Mouse (Mus musculus): ENCODE data around the gene Btbd9.

The Btbd9 gene

GRCm38 (mm10) chr17:30225030-30225740, 351.1 kb downstream of the Btbd9 start:
- intact Hi-C loops (cut with DNase I): no loop called here

- intact Hi-C loops (cut with DNase I): no loop called here
Observed at GRCm38 (mm10) chr17:30222837-30223236, 353.5 kb downstream of the Btbd9 start.

GRCm38 (mm10) chr17:30222361-30222760, 353.9 kb downstream of the Btbd9 start:
- intact Hi-C loops (cut with DNase I): no loop called here

- intact Hi-C loops (cut with DNase I): no loop called here
Observed at GRCm38 (mm10) chr17:30221677-30222076, 354.6 kb downstream of the Btbd9 start.

GRCm38 (mm10) chr17:30215741-30216140, 360.5 kb downstream of the Btbd9 start:
- intact Hi-C loops (cut with DNase I): no loop called here

GRCm38 (mm10) chr17:30214393-30214792, 361.9 kb downstream of the Btbd9 start:
- intact Hi-C loops (cut with DNase I): no loop called here

GRCm38 (mm10) chr17:30213371-30213770, 362.9 kb downstream of the Btbd9 start:
- intact Hi-C loops (cut with DNase I): no loop called here

- intact Hi-C loops (cut with DNase I): no loop called here
Observed at GRCm38 (mm10) chr17:30212647-30213046, 363.6 kb downstream of the Btbd9 start.

GRCm38 (mm10) chr17:30210936-30211335, 365.4 kb downstream of the Btbd9 start:
- intact Hi-C loops (cut with DNase I): no loop called here

GRCm38 (mm10) chr17:30210262-30210661, 366.0 kb downstream of the Btbd9 start:
- intact Hi-C loops (cut with DNase I): no loop called here

GRCm38 (mm10) chr17:30205062-30205825, 371.0 kb downstream of the Btbd9 start:
- intact Hi-C loops (cut with DNase I): no loop called here

- intact Hi-C loops (cut with DNase I): no loop called here
Observed at GRCm38 (mm10) chr17:30200283-30200682, 376.0 kb downstream of the Btbd9 start.

- intact Hi-C loops (cut with DNase I): loop anchor here (10.0 kb wide), 1 partner anchor 225 kb away; the partner anchor contains the start of gene Mdga1
Observed at GRCm38 (mm10) chr17:30199374-30200247, 376.7 kb downstream of the Btbd9 start.

GRCm38 (mm10) chr17:30198422-30198821, 377.9 kb downstream of the Btbd9 start:
- intact Hi-C loops (cut with DNase I): loop anchor here (10.0 kb wide), 1 partner anchor 224 kb away; the partner anchor contains the start of gene Mdga1

GRCm38 (mm10) chr17:30197280-30198030, 378.8 kb downstream of the Btbd9 start:
- intact Hi-C loops (cut with DNase I): loop anchor here (10.0 kb wide), 1 partner anchor 223 kb away; the partner anchor contains the start of gene Mdga1

- intact Hi-C loops (cut with DNase I): loop anchor here (10.0 kb wide), 1 partner anchor 222 kb away; the partner anchor contains the start of gene Mdga1
Observed at GRCm38 (mm10) chr17:30196401-30197279, 379.6 kb downstream of the Btbd9 start.

- intact Hi-C loops (cut with DNase I): loop anchor here (10.0 kb wide), 1 partner anchor 221 kb away; the partner anchor contains the start of gene Mdga1
Observed at GRCm38 (mm10) chr17:30195591-30196183, 380.6 kb downstream of the Btbd9 start.

GRCm38 (mm10) chr17:30194629-30195445, 381.5 kb downstream of the Btbd9 start:
- intact Hi-C loops (cut with DNase I): loop anchor here (10.0 kb wide), 1 partner anchor 220 kb away; the partner anchor contains the start of gene Mdga1

Data from adrenal gland (tissue).